Mouse (Mus musculus) stomach, embryonic 15.5 days (tissue): Measurements from ENCODE around the gene Slco6c1. TPM values are rescaled to one million over a fixed set of nuclear protein-coding genes. Genes with fewer than 3 reads are reported as not detected.

Experiments
- ATAC-seq: fragments of 200-750 bp; cut with Nextera tagmentation; 2 replicates; pipeline ENCODE4 v1.8.0; 2017; ENCODE audit warnings: low read depth, moderate number of reproducible peaks, moderate TSS enrichment; ENCODE audit not compliant: insufficient read depth, low FRiP score
- H3K27ac ChIP-seq: fragments of 300-500 bp; sonication (generic); 2 replicates; pipeline ENCODE4 v1.5.1; 2015; ENCODE audit warnings: mild to moderate bottlenecking, inconsistent platforms
- H3K27me3 ChIP-seq: fragments of 300-500 bp; sonication (generic); replicated peaks from 2 replicates; pipeline ENCODE4 v1.6.1; 2015; ENCODE audit warnings: inconsistent platforms
- H3K36me3 ChIP-seq: fragments of 300-500 bp; sonication (generic); 2 replicates; pipeline ENCODE4 v1.6.1; 2015; ENCODE audit warnings: inconsistent platforms
- H3K4me1 ChIP-seq: fragments of 300-500 bp; sonication (generic); 2 replicates; pipeline ENCODE4 v1.6.1; 2015; ENCODE audit warnings: inconsistent platforms
- H3K4me2 ChIP-seq: fragments of 300-500 bp; sonication (generic); 2 replicates; pipeline ENCODE4 v1.6.1; 2015; ENCODE audit warnings: mild to moderate bottlenecking, inconsistent platforms
- H3K4me3 ChIP-seq: fragments of 300-500 bp; sonication (generic); replicated peaks from 2 replicates; pipeline ENCODE4 v1.5.1; 2015; ENCODE audit warnings: inconsistent platforms
- H3K9ac ChIP-seq: fragments of 300-500 bp; sonication (generic); 2 replicates; pipeline ENCODE4 v1.6.1; 2015; ENCODE audit warnings: inconsistent platforms
- H3K9me3 ChIP-seq: fragments of 300-500 bp; sonication (generic); 2 replicates; pipeline ENCODE4 v1.6.1; 2016; ENCODE audit warnings: inconsistent platforms
- WGBS: fragments of 180-500 bp; shearing (Covaris S2); methylation state at CpG from one replicate; pipeline ENCODE4 v1.1.7; 2015; 5-methylcytosine and 5-hydroxymethylcytosine counted together
- polyA plus RNA-seq: library from polyadenylated mRNA; unstranded; fragments of >200 nt; fragmentation: Nextera tagmentation; extraction: Ambion mirVana; gene quantifications from 2 replicates; pipeline ENCODE4 v1.2.1, GENCODE M21; 2015

Slco6c1 gene
- polyA plus RNA-seq = not detected in 2 replicates

DNA sequence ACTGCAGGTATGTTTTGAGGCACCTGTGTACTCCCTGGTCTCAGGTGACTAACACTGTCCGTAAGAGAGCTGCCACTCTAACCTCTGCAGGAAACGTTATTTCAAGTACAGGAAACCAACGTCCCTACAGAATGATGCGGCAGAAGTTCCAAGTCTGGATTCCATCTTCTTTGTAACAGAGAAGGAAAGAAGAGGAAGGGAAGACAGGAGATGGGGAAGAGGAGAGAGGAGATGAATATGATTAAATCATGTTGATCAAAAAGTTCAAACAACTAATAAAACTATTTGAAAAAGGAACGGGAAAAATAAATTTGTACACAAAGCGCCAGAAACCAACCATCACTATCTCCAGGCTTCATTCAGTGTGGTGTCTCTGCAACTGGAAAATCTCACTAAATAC is at the start of gene Slco6c1:
Gene Slco6c1, minus strand, starts transcription at position 101 of the 400 bp plus-strand sequence.
- H3K27me3 ChIP-seq = no peaks in the 10 kb centered on the region
- no peak within 1 kb of the TSS for H3K27ac ChIP-seq
- H3K9ac ChIP-seq = no peak within 1 kb of the TSS
- H3K4me2 ChIP-seq = no peak within 1 kb of the TSS
- WGBS = 90% methylated on average over 6 of the region's 6 CpGs
- no peaks in the 10 kb centered on the region for H3K4me1 ChIP-seq
- H3K36me3 ChIP-seq = no peaks in the 10 kb centered on the region
- no peak within 1 kb of the TSS for H3K4me3 ChIP-seq
- H3K9me3 ChIP-seq = no peaks in the 10 kb centered on the region
- ATAC-seq = no peak

DNA sequence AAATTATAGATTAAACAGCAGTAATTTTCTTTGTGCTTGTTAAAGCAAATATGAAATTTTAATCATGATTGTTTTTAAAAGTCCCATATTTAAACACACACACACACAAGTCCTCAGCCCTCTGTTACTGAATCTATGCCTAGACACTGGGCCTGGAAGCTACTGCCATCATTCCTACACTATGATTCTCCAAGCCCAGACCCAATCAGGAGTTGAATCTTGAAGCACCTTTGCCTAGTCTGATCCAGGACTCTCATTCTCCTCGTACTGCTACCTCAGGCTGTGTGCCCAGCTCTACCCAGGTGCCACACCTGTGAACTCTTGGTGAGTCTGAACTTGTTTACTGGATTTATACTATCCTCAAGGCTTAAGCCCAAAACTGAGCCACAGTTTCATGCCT is 89.1 kb downstream of the Slco6c1 start:
- ATAC-seq = no peak
- Histone ChIP-seq H3K4me2 (no peak overlapping the region), H3K4me3 (no peak overlapping the region), H3K27ac (no peak overlapping the region), H3K4me1 (no peaks in the 10 kb centered on the region), H3K9me3 (no peaks in the 10 kb centered on the region), H3K9ac (no peak overlapping the region), H3K27me3 (no peaks in the 10 kb centered on the region), H3K36me3 (no peaks in the 10 kb centered on the region)
- 44% methylated on average over 1 of the region's 1 CpGs for WGBS

DNA sequence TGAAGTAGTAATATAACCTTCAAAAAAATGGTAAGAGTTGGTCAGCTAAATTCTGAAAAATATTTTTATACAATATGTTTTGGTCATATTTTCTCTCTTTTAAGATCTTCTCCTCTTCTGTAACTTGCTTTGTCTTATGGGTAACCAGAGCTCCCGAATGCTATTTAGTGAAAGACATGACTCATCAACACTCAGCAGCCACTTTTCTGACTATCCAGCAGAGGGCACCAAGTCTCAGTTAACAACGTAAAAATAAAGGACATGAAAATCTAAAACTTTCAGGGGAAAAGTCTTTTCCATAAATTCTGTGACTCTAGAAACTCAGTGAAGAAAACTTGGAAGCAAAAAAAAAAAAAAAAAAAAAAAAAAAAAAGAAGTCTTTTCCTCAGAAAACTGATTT is 89.6 kb downstream of the Slco6c1 start:
- no peak for ATAC-seq

DNA sequence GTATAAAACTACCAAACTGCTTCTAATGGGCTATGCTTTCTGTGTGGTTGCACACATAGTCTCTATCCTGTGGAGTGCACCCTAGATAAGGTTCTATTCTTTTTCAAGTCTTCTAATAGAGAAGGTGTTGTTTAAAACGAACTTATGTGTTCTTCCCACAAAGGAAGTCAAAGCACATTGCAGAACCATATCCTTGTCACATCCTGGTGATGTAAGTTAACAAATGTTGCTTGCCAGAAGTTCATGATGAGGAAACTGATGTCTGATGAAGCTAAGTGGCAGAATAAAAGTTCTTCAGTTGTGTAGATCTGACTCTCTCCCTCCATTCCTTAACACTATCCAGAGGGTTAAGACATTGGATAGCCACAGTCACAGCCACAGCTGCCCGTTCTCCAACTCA is 90.1 kb downstream of the Slco6c1 start:
- Histone ChIP-seq H3K36me3 (no peaks in the 10 kb centered on the region), H3K4me2 (no peak overlapping the region), H3K4me1 (no peaks in the 10 kb centered on the region), H3K4me3 (no peak overlapping the region), H3K9ac (no peak overlapping the region), H3K27me3 (no peaks in the 10 kb centered on the region), H3K27ac (no peak overlapping the region), H3K9me3 (no peaks in the 10 kb centered on the region)
- ATAC-seq = no peak
- whole genome bisulfite sequencing = 60% methylated on average over 2 of the region's 2 CpGs

More for the DNA sequence above, 89.6 kb downstream of the Slco6c1 start:
- 5% methylated on average over 2 of the region's 2 CpGs for WGBS
- Histone ChIP-seq H3K9ac (no peak overlapping the region), H3K4me2 (no peak overlapping the region), H3K4me3 (no peak overlapping the region), H3K36me3 (no peaks in the 10 kb centered on the region), H3K4me1 (no peaks in the 10 kb centered on the region), H3K9me3 (no peaks in the 10 kb centered on the region), H3K27ac (no peak overlapping the region), H3K27me3 (no peaks in the 10 kb centered on the region)

DNA sequence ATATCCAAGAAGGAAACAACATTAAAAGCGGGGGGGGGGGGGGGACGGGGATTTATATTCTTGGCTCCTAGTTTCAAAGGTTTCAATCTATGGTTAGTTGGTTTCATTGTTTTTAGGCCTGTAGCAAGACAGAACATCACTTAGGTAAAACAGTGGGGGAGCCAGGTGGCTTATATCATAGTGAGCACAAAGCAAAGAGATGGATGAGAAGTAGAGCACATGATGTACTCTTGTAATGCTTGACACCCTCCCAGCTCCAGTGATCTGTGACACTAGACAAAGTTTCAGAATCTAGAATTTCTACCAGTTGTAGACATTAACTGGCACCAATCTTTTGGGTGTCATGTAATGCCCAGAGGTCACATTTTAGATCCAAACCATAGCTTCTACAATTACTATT is 106.7 kb downstream of the Slco6c1 start:
- no peak overlapping the region for H3K4me2 ChIP-seq
- H3K4me3 ChIP-seq = no peak overlapping the region
- no peaks in the 10 kb centered on the region for H3K4me1 ChIP-seq
- no peaks in the 10 kb centered on the region for H3K36me3 ChIP-seq
- H3K27me3 ChIP-seq = no peaks in the 10 kb centered on the region
- 75% methylated on average over 2 of the region's 2 CpGs for WGBS
- no peak overlapping the region for H3K27ac ChIP-seq
- H3K9me3 ChIP-seq = no peaks in the 10 kb centered on the region
- no peak overlapping the region for H3K9ac ChIP-seq
- ATAC-seq = no peak

DNA sequence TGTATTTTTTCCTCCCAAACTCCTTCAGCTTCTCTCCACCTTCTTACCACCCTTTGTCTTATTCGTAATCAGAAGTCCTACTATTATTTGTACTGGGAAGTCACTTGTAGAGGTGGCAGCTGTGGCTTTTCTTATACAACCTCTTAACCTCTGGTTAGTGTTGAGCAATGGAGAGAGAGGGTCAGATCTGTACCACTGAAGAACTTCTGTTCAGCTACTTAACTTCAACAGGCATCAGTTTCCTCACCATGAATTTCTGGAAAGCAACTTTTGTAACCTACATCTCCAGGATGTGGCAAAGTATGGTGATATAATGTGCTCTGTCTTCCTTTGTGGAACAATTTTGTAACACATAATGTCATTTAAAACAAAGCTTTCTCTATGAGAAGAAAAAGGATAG is 108.7 kb downstream of the Slco6c1 start:
- no peak for ATAC-seq
- no peak overlapping the region for H3K4me3 ChIP-seq

DNA sequence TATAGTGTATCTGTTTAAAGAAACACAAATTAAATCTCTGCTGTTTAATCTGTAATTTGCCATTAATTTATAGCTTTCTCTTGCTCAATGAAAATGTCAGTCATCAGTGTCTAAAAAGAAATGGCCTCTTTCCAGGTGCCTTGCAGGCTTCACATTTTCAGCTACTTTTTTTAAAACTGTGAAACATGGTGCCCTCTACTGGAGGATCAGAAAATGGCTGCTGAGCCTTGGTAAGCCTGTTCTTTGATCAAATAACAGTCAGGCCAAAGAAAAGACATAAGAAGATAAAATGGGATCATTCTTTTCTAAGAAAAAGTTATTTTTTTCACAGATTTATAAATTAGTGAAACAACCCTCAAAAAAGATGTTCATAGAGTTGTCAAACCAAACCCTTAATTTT is 109.1 kb downstream of the Slco6c1 start:
- no peak overlapping the region for H3K9ac ChIP-seq
- H3K27me3 ChIP-seq = no peaks in the 10 kb centered on the region
- H3K4me3 ChIP-seq = no peak overlapping the region
- no peak for ATAC-seq
- H3K4me1 ChIP-seq = no peaks in the 10 kb centered on the region
- H3K27ac ChIP-seq = no peak overlapping the region
- no peaks in the 10 kb centered on the region for H3K36me3 ChIP-seq
- H3K9me3 ChIP-seq = no peaks in the 10 kb centered on the region
- no peak overlapping the region for H3K4me2 ChIP-seq

More for the DNA sequence above, 108.7 kb downstream of the Slco6c1 start:
- no peaks in the 10 kb centered on the region for H3K4me1 ChIP-seq
- H3K9me3 ChIP-seq = no peaks in the 10 kb centered on the region
- no peak overlapping the region for H3K9ac ChIP-seq
- no peaks in the 10 kb centered on the region for H3K36me3 ChIP-seq
- no peak overlapping the region for H3K4me2 ChIP-seq
- no peaks in the 10 kb centered on the region for H3K27me3 ChIP-seq
- WGBS = 50% methylated on average over 1 of the region's 1 CpGs
- no peak overlapping the region for H3K27ac ChIP-seq
